Mouse (Mus musculus): Measurements from ENCODE around the gene Ggt5.

Gene Ggt5

GRCm38 (mm10) chr10:75657165-75657564 is 68.0 kb downstream of the Ggt5 start:
- DNase-seq = no peak

- DNase-seq = no peak
These were observed 68.6 kb downstream of the Ggt5 start for GRCm38 (mm10) chr10:75657772-75658171.

GRCm38 (mm10) chr10:75661381-75661780 is 72.2 kb downstream of the Ggt5 start:
- no peak for DNase-seq

- DNase-seq = no peak
These were observed 72.7 kb downstream of the Ggt5 start for GRCm38 (mm10) chr10:75661876-75662275.

- no peak for DNase-seq
These were observed 73.4 kb downstream of the Ggt5 start for GRCm38 (mm10) chr10:75662575-75662974.

- no peak for DNase-seq
These were observed 75.6 kb downstream of the Ggt5 start for GRCm38 (mm10) chr10:75664673-75665270.

- DNase-seq = peak; percentile 33
These were observed 77.4 kb downstream of the Ggt5 start for GRCm38 (mm10) chr10:75666451-75667030.

Data from thymus, postnatal 14 days (tissue).